Mouse (Mus musculus) monocyte, adult 2 months (primary cell): ENCODE measurements around the gene Emsy.

Experiments
- DNase-seq, 2 experiments: peaks; one replicate each; pipeline ENCODE4 v3.0.0; 2022; ENCODE audit warnings: low spot score in 2 of 2, low read depth in 1 of 2

The Emsy gene

GRCm38 (mm10) chr7:98577461-98577860 is 79.1 kb downstream of the Emsy start:
- no peak for DNase-seq

- no peak for DNase-seq
Observed at GRCm38 (mm10) chr7:98575651-98576239, 80.8 kb downstream of the Emsy start.

DNA sequence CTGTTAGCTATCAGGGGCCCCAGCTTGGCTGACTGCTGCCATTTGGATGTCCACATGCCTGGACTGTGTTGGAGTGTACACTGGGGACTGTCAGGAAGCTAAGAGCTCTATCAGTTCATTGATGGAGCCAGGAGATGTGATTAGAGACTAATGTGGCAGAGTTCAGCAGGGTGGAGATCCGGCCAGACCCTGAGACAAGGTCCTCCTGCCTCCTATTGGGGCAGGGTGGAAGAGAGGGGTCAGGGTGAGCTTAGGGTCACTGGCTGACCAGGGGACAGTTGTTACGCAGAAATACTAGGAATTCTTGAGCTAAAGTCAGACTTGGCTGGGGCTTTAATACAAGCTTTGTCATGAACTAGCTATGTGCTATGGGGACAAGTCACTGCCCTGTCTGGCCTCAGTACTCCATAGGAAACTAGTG is 81.8 kb downstream of the Emsy start:
- DNase-seq: no peak

DNA sequence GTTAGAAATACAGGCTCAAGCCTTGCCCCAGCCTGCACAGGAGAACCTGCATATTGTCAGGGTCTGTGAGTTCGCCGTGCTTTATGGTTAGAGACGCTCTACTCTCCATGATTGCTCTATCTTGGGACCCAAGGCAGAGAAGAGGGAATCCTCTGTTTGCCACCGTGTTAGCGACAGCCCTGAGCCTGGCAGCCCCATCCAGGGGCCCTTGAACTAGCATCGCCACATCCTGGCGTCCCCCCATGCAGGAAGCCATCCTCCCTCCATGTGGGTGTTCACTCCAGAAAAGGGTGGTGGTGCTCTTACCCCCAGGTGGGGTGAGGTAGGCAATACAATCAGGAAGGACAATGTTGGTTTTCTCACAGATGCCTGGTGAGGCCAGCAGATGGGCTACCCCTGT is 82.3 kb downstream of the Emsy start:
- DNase-seq: no peak

DNA sequence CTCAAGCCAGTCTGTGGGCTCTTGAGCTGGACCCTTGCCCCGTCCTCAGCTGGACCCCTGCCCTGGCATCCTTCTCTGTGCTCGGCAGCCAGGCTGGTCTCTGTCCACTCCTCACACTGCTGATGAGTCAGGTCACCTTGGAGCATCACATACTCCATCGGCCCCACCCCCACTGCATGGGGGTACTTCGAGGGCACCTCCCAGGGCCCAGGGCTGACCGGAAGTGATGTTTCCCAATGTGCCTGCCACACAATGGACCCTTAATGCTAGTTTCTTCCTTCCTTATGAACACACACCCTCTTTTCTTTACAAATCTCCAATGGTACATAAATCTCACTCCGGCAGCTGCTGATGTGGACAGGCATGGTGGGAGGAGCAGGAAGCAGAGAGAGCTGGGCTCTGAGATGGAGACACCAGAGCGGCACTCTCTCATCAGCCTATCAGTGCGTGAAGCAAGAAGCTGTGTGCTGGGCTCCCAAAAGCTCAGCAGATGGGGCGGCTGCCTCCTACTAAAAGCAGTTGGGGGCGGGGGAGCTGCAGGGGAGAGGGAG is 83.3 kb downstream of the Emsy start:
- no peak for DNase-seq

DNA sequence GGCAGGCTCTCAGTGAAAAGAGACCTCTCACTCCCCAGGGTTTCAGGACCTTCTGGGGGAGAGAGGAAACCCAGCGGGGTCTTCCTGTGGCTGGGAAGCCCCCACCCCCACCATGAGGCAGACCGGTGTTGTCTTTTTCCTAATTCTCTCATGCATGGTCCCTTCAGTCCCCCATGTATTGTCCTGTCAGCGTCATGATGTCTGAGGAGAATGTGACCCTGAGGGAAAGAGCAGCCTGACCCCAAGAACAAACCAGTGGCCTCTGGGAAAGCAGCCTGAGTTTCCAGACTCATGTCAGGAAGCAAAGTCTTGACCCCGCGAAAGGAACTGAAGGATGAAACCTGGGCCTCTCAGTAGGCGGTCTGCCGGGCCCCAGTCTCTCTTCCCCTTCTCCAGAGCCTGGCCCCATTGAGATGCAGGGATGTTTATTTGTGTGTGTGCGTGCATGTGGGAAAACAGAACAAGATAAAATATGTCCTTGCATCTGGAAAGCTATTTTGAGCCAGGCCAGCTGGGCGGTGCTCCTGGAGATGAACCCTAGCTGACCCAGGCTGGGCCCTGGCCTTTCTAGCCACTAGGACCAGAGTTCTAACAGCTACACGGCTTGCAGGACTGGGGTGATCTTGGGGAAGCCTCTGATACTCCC is 84.2 kb downstream of the Emsy start:
- no peak for DNase-seq

DNA sequence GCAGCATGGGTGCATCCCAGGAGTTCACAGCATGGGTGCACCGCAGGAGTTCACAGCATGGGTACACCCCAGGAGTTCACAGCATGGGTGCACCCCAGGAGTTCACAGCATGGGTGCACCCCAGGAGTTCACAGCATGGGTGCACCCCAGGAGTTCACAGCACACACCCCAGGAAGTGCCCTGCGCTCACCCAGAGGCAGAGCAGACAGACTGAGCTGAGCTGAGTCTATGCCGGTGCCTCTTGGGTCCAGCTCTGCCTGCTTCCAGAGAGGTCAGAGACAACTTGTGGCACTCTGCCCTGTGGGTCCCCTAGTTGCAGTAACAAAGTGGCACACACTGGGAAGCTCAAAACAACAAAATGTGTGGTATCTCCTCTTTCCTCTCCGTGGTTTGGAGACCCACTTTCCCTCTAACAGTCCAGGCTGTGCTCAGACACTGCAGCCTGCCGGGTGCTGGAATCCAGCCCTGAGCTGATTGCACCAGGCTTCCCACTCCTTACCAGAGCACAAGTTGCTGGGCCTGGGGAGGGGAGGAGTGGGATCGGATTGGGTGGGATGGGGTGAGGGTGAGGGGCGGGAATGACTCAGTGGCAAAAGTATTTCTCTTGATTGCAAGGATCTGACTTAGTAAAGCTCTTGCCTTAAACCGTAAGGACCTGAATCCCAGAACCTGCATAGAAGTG is 85.6 kb downstream of the Emsy start:
- DNase-seq: no peak

- DNase-seq: no peak
Observed at GRCm38 (mm10) chr7:98567056-98567455, 89.5 kb downstream of the Emsy start.

DNA sequence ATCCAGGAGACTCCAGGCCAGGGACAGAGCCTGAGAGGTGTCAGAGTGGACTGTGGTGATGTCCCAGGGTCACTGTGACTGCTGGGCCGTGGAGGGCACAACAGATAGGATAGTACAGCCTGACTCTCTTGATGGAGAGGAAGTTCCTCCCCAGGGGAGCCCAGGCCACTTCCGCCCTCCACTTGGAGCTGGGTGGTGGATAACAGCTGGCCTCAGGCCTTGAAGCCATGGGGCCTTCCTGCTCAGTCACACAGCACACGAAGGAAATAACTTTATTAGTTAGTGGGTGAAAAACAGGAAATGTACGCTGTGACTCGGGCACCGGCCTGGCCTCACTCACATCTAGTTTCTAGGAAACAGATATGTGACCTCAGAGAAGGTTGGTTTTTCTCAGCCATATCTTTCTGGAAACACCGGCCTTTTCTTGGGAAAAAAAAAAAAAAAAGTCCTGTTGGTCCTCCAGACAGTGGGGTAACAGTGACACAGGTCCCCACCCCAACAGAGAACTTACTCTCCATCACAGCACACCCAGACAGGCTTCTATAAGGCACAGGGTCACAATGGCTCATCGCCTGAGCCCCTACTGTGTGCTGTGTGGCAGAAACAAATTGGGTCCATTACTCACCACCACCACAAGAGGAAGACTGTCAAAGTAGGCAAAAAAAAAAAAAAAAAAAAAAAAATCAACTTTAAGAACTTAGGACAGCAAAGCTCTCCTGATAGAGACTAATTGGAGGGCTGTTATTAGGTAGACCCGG is 91.8 kb downstream of the Emsy start:
- no peak for DNase-seq

DNA sequence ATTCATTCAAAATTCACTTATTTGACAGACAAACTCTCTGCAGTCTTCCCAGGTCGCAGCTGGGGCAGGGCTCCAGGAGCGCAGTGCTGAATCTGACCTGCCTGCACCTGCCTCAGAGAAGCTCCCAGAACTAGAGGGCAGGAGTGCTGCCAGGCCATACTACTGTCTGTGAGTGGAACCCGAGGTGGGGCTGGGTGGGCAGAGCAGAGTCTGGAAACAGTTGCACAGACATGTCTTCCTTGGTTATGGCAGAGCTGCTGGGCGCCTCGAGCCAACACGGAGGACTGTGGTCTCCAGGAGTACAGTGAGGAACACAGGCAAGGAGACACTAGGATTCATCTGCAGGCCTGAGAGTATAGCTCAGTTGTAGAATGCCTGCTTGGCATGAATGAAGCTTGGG is 92.6 kb downstream of the Emsy start:
- DNase-seq: no peak

- DNase-seq: no peak
Observed at GRCm38 (mm10) chr7:98562966-98563365, 93.6 kb downstream of the Emsy start.

DNA sequence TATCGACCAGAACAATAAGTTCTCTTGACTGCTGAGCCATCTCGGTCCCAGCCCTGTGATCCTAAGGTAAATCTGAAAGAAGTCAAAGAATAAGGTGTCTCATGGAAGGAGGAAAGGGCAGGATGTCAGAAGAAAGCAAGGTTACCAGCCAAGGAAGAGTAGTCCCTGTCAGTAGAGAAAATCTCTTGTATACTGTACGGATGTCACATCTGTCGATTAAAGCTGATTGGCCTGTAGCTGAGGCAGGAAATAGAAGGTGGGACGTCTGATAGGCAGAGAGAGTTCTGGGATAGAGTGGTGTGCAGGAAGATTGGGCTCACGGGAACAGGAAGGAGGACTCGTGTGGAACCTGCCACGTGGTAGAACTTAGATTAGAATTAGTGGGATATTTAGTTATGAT is 94.4 kb downstream of the Emsy start:
- DNase-seq: no peak

DNA sequence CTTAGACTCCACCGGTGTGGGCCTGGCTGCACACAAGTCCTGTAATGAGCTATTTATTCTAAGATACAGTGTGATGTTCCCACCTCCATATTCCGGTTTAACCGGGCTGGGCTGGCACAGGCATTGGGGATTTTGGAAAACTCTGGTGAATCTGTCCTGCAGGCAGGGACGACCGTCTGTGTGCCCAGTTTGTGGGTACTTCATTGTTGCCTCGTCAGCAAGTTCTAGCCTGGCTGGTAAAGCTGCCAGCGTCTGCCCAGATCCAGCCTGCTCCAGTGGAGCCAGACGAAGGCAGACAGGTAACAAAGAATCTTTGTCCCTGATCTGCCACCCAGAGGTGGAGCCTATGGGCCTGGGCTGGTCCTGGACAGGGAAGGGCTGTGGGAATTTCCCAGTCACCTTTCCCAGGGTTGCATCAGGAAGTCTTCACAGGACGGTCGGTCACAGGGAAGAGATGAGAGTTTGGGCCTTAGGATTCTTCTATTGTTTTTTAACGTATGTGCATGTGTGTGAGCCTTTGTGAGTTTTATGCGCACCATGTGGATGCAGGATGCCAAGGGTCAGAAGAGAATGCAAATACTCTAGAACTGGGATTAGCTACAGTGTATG is 94.9 kb downstream of the Emsy start:
- no peak for DNase-seq

DNA sequence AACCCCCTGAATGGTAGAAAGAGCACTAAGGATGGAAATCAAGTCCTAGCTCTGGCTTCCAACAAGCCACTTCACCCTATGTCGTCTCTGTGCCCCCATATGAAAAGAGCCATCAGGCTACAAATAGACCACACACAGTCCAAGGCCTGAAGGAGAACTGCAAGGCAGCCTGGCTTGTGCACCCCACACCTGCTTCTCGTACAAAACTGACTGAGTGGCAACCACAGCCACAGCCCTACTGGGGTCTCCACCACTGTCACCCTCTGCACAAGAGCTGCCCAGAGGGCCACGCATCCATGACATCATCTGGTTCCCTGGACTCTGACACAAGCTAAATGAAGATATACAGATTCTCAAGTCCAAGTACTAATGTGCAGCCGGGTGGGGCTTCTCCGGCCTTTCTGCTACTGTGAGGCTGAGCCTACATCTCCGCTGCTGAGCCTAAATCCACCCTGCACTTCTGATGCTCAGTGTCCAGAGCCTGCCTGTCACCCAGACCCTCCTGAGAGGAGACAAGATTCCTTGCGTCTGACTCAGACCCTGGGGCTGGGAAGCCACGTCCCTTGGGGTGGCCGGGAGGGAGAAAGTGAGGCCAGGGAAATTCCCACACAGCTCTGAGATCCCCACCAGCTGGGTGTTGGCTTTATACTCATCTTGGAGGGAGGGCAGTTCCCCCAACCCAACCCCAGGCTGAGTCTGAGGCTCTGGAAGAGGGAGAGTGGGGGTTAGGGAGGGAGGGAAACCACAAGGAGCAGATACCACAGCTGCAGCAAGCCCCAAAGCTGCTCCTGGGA is 98.3 kb downstream of the Emsy start:
- DNase-seq: no peak

GRCm38 (mm10) chr7:98556767-98557394 is 99.7 kb downstream of the Emsy start:
- no peak for DNase-seq

GRCm38 (mm10) chr7:98551041-98551440 is 105.5 kb downstream of the Emsy start:
- no peak for DNase-seq

- DNase-seq: no peak
Observed at GRCm38 (mm10) chr7:98550596-98550995, 106.0 kb downstream of the Emsy start.

DNA sequence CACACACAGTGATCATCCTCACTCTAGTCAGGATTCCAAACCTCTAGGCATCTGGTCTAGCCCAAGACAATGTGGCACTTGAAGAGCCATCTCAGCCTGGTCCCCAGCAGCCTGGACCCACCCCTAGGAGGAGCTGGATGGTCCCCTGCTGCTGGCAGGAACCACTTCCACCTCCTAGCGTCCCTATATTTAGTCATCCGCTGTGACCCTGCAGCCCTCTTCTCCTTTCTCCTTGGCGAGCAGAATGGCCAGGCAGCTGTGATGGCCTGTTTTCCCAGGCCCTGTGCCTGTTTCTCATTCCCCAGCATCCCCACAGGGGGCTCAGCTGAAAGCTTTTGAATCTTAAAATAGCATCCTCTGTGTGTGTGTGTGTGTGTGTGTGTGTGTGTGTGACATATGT is 107.7 kb downstream of the Emsy start:
- DNase-seq: no peak

DNA sequence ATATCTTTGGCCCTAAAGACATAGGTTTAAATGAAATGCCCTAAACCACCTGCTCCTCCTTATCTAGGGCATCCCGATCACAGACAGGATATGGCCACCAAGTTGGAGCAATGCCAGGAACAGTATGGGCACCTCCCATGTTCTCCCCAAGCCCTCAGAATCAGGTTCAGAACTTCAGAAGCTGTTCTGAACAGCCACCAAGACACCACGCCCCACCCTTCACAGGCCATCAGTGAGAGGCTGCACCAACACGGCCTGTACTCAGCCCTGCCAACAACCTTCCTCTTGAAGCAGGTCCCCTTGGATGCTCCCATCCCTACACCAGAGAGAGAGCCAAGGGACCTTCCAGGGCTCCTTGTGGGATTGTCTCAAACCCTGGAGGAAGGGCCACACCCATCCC is 112.0 kb downstream of the Emsy start:
- DNase-seq: no peak

- DNase-seq: no peak
Observed at GRCm38 (mm10) chr7:98543853-98544370, 112.7 kb downstream of the Emsy start.
